Mouse (Mus musculus): ENCODE results near the gene Mfap5. TPM values are rescaled to one million over a fixed set of nuclear protein-coding genes. Genes with fewer than 3 reads are reported as not detected.

Gene Mfap5
- polyA plus RNA-seq, 1 experiment from 2014 or later = 5.5 TPM

GRCm38 (mm10) chr6:122517668-122518067 lies 12.0 kb downstream of the Mfap5 start:
- WGBS = 58% methylated on average over 1 of the region's 1 CpGs
- DNase-seq = peak; percentile 11
- Histone ChIP-seq H3K4me3 (ENCODE audit: low read depth, low read length) (no peak overlapping the region), H3K4me2 (no peak overlapping the region), H3K9me3 (ENCODE audit: low read depth, low read length) (no peaks in the 10 kb centered on the region), H3K4me1 (ENCODE audit: insufficient read depth) (no peaks in the 10 kb centered on the region), H3K27me3 (ENCODE audit: insufficient read depth, low read length) (no peaks in the 10 kb centered on the region), H3K27ac (ENCODE audit: low read depth) (no peak overlapping the region), H3K36me3 (ENCODE audit: insufficient read depth) (no peaks in the 10 kb centered on the region), H3K9ac (no peak overlapping the region)
- no peak for ATAC-seq (ENCODE audit: insufficient read depth)
- no peak for TF ChIP-seq CTCF (IDR thresholded peaks at IDR 0.05; ENCODE audit: low read depth)

GRCm38 (mm10) chr6:122519384-122519783 lies 13.7 kb downstream of the Mfap5 start:
- Histone ChIP-seq H3K9me3 (ENCODE audit: low read depth, low read length) (no peaks in the 10 kb centered on the region), H3K9ac (no peak overlapping the region), H3K4me1 (ENCODE audit: insufficient read depth) (no peaks in the 10 kb centered on the region), H3K4me3 (ENCODE audit: low read depth, low read length) (no peak overlapping the region), H3K27me3 (ENCODE audit: insufficient read depth, low read length) (no peaks in the 10 kb centered on the region), H3K27ac (ENCODE audit: low read depth) (no peak overlapping the region), H3K4me2 (no peak overlapping the region), H3K36me3 (ENCODE audit: insufficient read depth) (no peaks in the 10 kb centered on the region)
- TF ChIP-seq CTCF (IDR thresholded peaks at IDR 0.05; ENCODE audit: low read depth) = peak; percentile 75
- 28% methylated on average over 2 of the region's 2 CpGs for WGBS
- DNase-seq = peak; percentile 83
- ATAC-seq (ENCODE audit: insufficient read depth) = no peak

GRCm38 (mm10) chr6:122522595-122522994 lies 16.9 kb downstream of the Mfap5 start:
- peak overlapping the region; percentile 26; the same call in 1 of the 2 replicates for H3K4me2 ChIP-seq
- peak; percentile 78 for DNase-seq
- no peak for TF ChIP-seq CTCF (IDR thresholded peaks at IDR 0.05; ENCODE audit: low read depth)

GRCm38 (mm10) chr6:122523289-122523688 lies 17.6 kb downstream of the Mfap5 start:
- H3K9me3 ChIP-seq (ENCODE audit: low read depth, low read length) = no peaks in the 10 kb centered on the region
- WGBS = 81% methylated on average over 8 of the region's 8 CpGs
- no peaks in the 10 kb centered on the region for H3K4me1 ChIP-seq (ENCODE audit: insufficient read depth)
- TF ChIP-seq CTCF (IDR thresholded peaks at IDR 0.05; ENCODE audit: low read depth) = no peak
- no peak overlapping the region for H3K4me3 ChIP-seq (ENCODE audit: low read depth, low read length)
- no peaks in the 10 kb centered on the region for H3K27me3 ChIP-seq (ENCODE audit: insufficient read depth, low read length)
- ATAC-seq (ENCODE audit: insufficient read depth) (no peak), DNase-seq (no peak)
- no peak overlapping the region for H3K27ac ChIP-seq (ENCODE audit: low read depth)
- H3K9ac ChIP-seq = no peak overlapping the region
- H3K4me2 ChIP-seq = no peak overlapping the region
- H3K36me3 ChIP-seq (ENCODE audit: insufficient read depth) = no peaks in the 10 kb centered on the region

More at GRCm38 (mm10) chr6:122522595-122522994, 16.9 kb downstream of the Mfap5 start:
- 62% methylated on average over 9 of the region's 9 CpGs for WGBS
- no peaks in the 10 kb centered on the region for H3K27me3 ChIP-seq (ENCODE audit: insufficient read depth, low read length)
- ATAC-seq (ENCODE audit: insufficient read depth) = peak; percentile 79
- no peak overlapping the region for H3K4me3 ChIP-seq (ENCODE audit: low read depth, low read length)
- H3K9ac ChIP-seq = no peak overlapping the region
- H3K27ac ChIP-seq (ENCODE audit: low read depth) = no peak overlapping the region
- H3K4me1 ChIP-seq (ENCODE audit: insufficient read depth) = no peaks in the 10 kb centered on the region
- H3K9me3 ChIP-seq (ENCODE audit: low read depth, low read length) = no peaks in the 10 kb centered on the region
- H3K36me3 ChIP-seq (ENCODE audit: insufficient read depth) = no peaks in the 10 kb centered on the region

GRCm38 (mm10) chr6:122527596-122527995 lies 22.0 kb downstream of the Mfap5 start:
- no peak overlapping the region for H3K9ac ChIP-seq
- H3K4me1 ChIP-seq (ENCODE audit: insufficient read depth) = no peaks in the 10 kb centered on the region
- H3K36me3 ChIP-seq (ENCODE audit: insufficient read depth) = no peaks in the 10 kb centered on the region
- H3K9me3 ChIP-seq (ENCODE audit: low read depth, low read length) = no peaks in the 10 kb centered on the region
- H3K4me2 ChIP-seq = no peak overlapping the region
- no peak for TF ChIP-seq CTCF (IDR thresholded peaks at IDR 0.05; ENCODE audit: low read depth)
- H3K27ac ChIP-seq (ENCODE audit: low read depth) = no peak overlapping the region
- no peaks in the 10 kb centered on the region for H3K27me3 ChIP-seq (ENCODE audit: insufficient read depth, low read length)
- 18% methylated on average over 12 of the region's 12 CpGs for WGBS
- no peak for ATAC-seq (ENCODE audit: insufficient read depth)
- no peak overlapping the region for H3K4me3 ChIP-seq (ENCODE audit: low read depth, low read length)
- no peak for DNase-seq

- DNase-seq = no peak
- Histone ChIP-seq H3K27ac (ENCODE audit: low read depth) (no peak overlapping the region), H3K4me2 (no peak overlapping the region), H3K4me1 (ENCODE audit: insufficient read depth) (no peaks in the 10 kb centered on the region), H3K27me3 (ENCODE audit: insufficient read depth, low read length) (no peaks in the 10 kb centered on the region), H3K36me3 (ENCODE audit: insufficient read depth) (no peaks in the 10 kb centered on the region), H3K4me3 (ENCODE audit: low read depth, low read length) (no peak overlapping the region), H3K9ac (no peak overlapping the region), H3K9me3 (ENCODE audit: low read depth, low read length) (no peaks in the 10 kb centered on the region)
- ATAC-seq (ENCODE audit: insufficient read depth) = no peak
- no peak for TF ChIP-seq CTCF (IDR thresholded peaks at IDR 0.05; ENCODE audit: low read depth)
- 74% methylated on average over 11 of the region's 11 CpGs for WGBS
Observed at GRCm38 (mm10) chr6:122528136-122528535, 22.5 kb downstream of the Mfap5 start.

- 58% methylated on average over 8 of the region's 8 CpGs for WGBS
- DNase-seq = peak; percentile 8
Observed at GRCm38 (mm10) chr6:122531466-122532174, 26.0 kb downstream of the Mfap5 start.

More at GRCm38 (mm10) chr6:122531466-122532174, 26.0 kb downstream of the Mfap5 start:
- no peak for ATAC-seq (ENCODE audit: insufficient read depth)
- no peaks in the 10 kb centered on the region for H3K27me3 ChIP-seq (ENCODE audit: insufficient read depth, low read length)
- H3K36me3 ChIP-seq (ENCODE audit: insufficient read depth) = no peaks in the 10 kb centered on the region
- no peak overlapping the region for H3K9ac ChIP-seq
- H3K27ac ChIP-seq (ENCODE audit: low read depth) = no peak overlapping the region
- TF ChIP-seq CTCF (IDR thresholded peaks at IDR 0.05; ENCODE audit: low read depth) = no peak
- H3K4me3 ChIP-seq (ENCODE audit: low read depth, low read length) = no peak overlapping the region
- H3K4me1 ChIP-seq (ENCODE audit: insufficient read depth) = no peaks in the 10 kb centered on the region
- H3K9me3 ChIP-seq (ENCODE audit: low read depth, low read length) = no peaks in the 10 kb centered on the region
- no peak overlapping the region for H3K4me2 ChIP-seq
